Mouse (Mus musculus): Measurements from ENCODE around the gene Efna4.
A peak's percentile ranks its signal among the peaks of the same experiment; 100 is the strongest.

- TF ChIP-seq EP300 (IDR thresholded peaks at IDR 0.05; ENCODE audit: insufficient read depth, low read depth, low read length) = peak; percentile 93
- TF ChIP-seq POLR2A (IDR thresholded peaks at IDR 0.05; ENCODE audit: insufficient read depth, low read depth, low read length) = no peak
Measured at GRCm38 (mm10) chr3:89316833-89317232, 21.0 kb downstream of the Efna4 start.
